Mouse (Mus musculus): ENCODE data around the gene Anxa6.

GRCm38 (mm10) chr11:55062856-55063255, 29.6 kb upstream of the Anxa6 start:
- TF ChIP-seq POLR2A (IDR thresholded peaks at IDR 0.05; ENCODE audit: low read depth, low read length) = no peak
- TF ChIP-seq CTCF (IDR thresholded peaks at IDR 0.05; ENCODE audit: extremely low read depth, insufficient read length, insufficient replicate concordance, low read depth, low read length) = no peak

Data from small intestine, adult 2 months (tissue).